ENCODE assay signal across 7 mouse cellular contexts in the genomic region with DNA sequence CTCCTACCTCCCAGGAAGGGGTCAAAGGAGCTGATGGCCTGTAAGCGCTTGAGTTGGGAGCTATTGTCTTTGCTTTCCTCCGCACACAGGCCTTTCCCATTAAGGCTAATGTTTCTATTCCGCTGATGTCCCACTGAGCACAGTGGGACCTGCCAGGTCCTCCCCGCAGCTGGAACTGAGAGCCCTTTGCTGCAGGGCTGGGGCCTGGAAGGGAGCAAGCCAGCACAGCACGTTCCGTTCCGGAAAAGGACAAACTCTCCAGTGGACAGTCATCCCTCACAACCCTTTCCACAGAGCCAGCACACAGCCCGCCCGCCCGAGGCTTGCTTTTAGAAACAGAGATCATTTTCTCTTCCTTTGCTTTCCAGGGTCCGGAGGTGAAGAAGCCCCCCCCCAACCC.
DNase-seq lines count a peak whose midpoint lies in the region; ATAC-seq and TF ChIP-seq lines count a peak whose summit lies in the region.

No protein-coding gene starts in this region.

- H3K27ac ChIP-seq in hindbrain, postnatal 0 days: peak overlapping the region; percentile 26; the same call in 1 of the 2 replicates
- peak overlapping the region; percentile 60 for H3K27ac ChIP-seq in liver, embryonic 13.5 days
- H3K27ac ChIP-seq in neural tube, embryonic 14.5 days (ENCODE audit: low read depth, low read length): no peak overlapping the region

- H3K36me3 ChIP-seq in hindbrain, postnatal 0 days (ENCODE audit: insufficient read depth, low read length): no peaks in the 10 kb centered on the region
- H3K36me3 ChIP-seq in liver, embryonic 13.5 days: no peaks in the 10 kb centered on the region
- H3K36me3 ChIP-seq in neural tube, embryonic 14.5 days (ENCODE audit: control insufficient read depth, insufficient read depth, low read length): no peaks in the 10 kb centered on the region

- peak; percentile 58 for DNase-seq in adrenal gland, postnatal 10 days
- DNase-seq in embryo, embryonic 10 days (ENCODE audit: low spot score): peak; percentile 52
- peak; percentile 47 to 69 for DNase-seq in gastrocnemius, postnatal 4 days (ENCODE audit: low spot score in 2 of 2)
- peak; percentile 32 for DNase-seq in hindbrain, postnatal 0 days (ENCODE audit: low spot score)
- no peak for DNase-seq in liver, embryonic 13.5 days
- no peak for DNase-seq in thymus, postnatal 0 days (ENCODE audit: low spot score)

- H3K9ac ChIP-seq in hindbrain, postnatal 0 days (replicated peaks; ENCODE audit: low read length): no peak overlapping the region
- no peak overlapping the region for H3K9ac ChIP-seq in liver, embryonic 13.5 days
- no peak overlapping the region for H3K9ac ChIP-seq in neural tube, embryonic 14.5 days (replicated peaks; ENCODE audit: low read depth, low read length)

- TF ChIP-seq CTCF in hindbrain, postnatal 0 days (IDR thresholded peaks at IDR 0.05; ENCODE audit: low read depth): no peak

- H3K4me2 ChIP-seq in hindbrain, postnatal 0 days (ENCODE audit: low read depth, low read length): peak overlapping the region; percentile 24; the same call in 1 of the 2 replicates
- no peak overlapping the region for H3K4me2 ChIP-seq in liver, embryonic 13.5 days
- 0 out of 2 replicates have a peak overlapping the region, but pooled peaks have one; percentile 12 for H3K4me2 ChIP-seq in neural tube, embryonic 14.5 days (ENCODE audit: low read depth, low read length)

- 12% methylated on average over 11 of the region's 11 CpGs for WGBS in hindbrain, postnatal 0 days
- 41% methylated on average over 11 of the region's 11 CpGs for WGBS in liver, embryonic 13.5 days (ENCODE audit: insufficient replicate concordance)
- 9% methylated on average over 11 of the region's 11 CpGs for WGBS in neural tube, embryonic 14.5 days

- no peaks in the 10 kb centered on the region for H3K27me3 ChIP-seq in hindbrain, postnatal 0 days (ENCODE audit: insufficient read depth, low read length)
- no peaks in the 10 kb centered on the region for H3K27me3 ChIP-seq in liver, embryonic 13.5 days
- H3K27me3 ChIP-seq in neural tube, embryonic 14.5 days (ENCODE audit: control insufficient read depth, insufficient read depth, low read length): no peaks in the 10 kb centered on the region

- H3K4me3 ChIP-seq in hindbrain, postnatal 0 days (ENCODE audit: low read length): no peak overlapping the region
- no peak overlapping the region for H3K4me3 ChIP-seq in liver, embryonic 13.5 days (replicated peaks)
- no peak overlapping the region for H3K4me3 ChIP-seq in neural tube, embryonic 14.5 days (ENCODE audit: low read depth, low read length)

- H3K9me3 ChIP-seq in hindbrain, postnatal 0 days (ENCODE audit: low read length): no peaks in the 10 kb centered on the region
- H3K9me3 ChIP-seq in liver, embryonic 13.5 days (replicated peaks): no peaks in the 10 kb centered on the region
- no peaks in the 10 kb centered on the region for H3K9me3 ChIP-seq in neural tube, embryonic 14.5 days (ENCODE audit: control insufficient read depth, low read length)

- peaks cover 6% of the 10 kb centered on the region; the same call in 1 of the 2 replicates for H3K4me1 ChIP-seq in hindbrain, postnatal 0 days (ENCODE audit: insufficient read depth, low read length)
- peaks cover 9% of the 10 kb centered on the region for H3K4me1 ChIP-seq in liver, embryonic 13.5 days (replicated peaks)
- peaks cover 15% of the 10 kb centered on the region for H3K4me1 ChIP-seq in neural tube, embryonic 14.5 days (ENCODE audit: control insufficient read depth, insufficient read depth, low read length)

- ATAC-seq in hindbrain, postnatal 0 days: peak; percentile 61; the same call in 1 of the 2 replicates
- peak; percentile 41; the same call in 1 of the 2 replicates for ATAC-seq in liver, embryonic 13.5 days (ENCODE audit: low read depth)
- peak; percentile 41; the same call in 1 of the 2 replicates for ATAC-seq in neural tube, embryonic 14.5 days (ENCODE audit: low read depth)

Comparison
In these comparisons a context has a peak if more than half of its experiments do, and no peak if none do; other contexts are left out.
1. DNase-seq: peak in adrenal gland, postnatal 10 days (single experiment), embryo, embryonic 10 days (single experiment), gastrocnemius, postnatal 4 days (2 of 2) and hindbrain, postnatal 0 days (single experiment); none in liver, embryonic 13.5 days (single experiment) and thymus, postnatal 0 days (single experiment).
2. Peak in every context shown above with its lines, with median percentiles within 50 percentile points of each other: ATAC-seq.